21 mouse cellular contexts compared by ENCODE assay signal in genomic region chr6:120152739-120153696, GRCm38 (mm10). TPM values are rescaled to one million over a fixed set of nuclear protein-coding genes. Genes with fewer than 3 reads are reported as not detected.
DNase-seq lines count a peak whose midpoint lies in the region; ATAC-seq and TF ChIP-seq lines count a peak whose summit lies in the region.
"Had no signal": no experiment of that assay in that cellular context is flagged by ENCODE, and none has a peak within 500 bp of the region (broad histone marks: within the 10 kb centered on the region; RNA-seq: fewer than 3 reads in every experiment).

No protein-coding gene starts in this region.

- ATAC-seq in heart, embryonic 12.5 days (ENCODE audit: insufficient number of reproducible peaks, low FRiP score): no peak
- ATAC-seq: liver, embryonic 12.5 days had no signal

- peak; percentile 53 to 56 for DNase-seq in heart, adult 18-20 months
- DNase-seq in testis, postnatal 10 days (ENCODE audit: low spot score): no peak
- DNase-seq in fat pad, adult 2 months (ENCODE audit: extremely low read depth, low read depth, low spot score): peak; percentile 80
- DNase-seq in kidney, postnatal 14 days: no peak
- no peak for DNase-seq in liver
- no peak for DNase-seq in layer of hippocampus, adult 11-12 months (ENCODE audit: low spot score)
- DNase-seq: adrenal gland, postnatal 10 days; B cell, adult 2 months; cerebellum, adult 9-10 months; heart, postnatal 36 days; spleen, adult 18-20 months had no signal

- no peak overlapping the region for H3K4me3 ChIP-seq in heart, embryonic 12.5 days
- no peak overlapping the region; the same call in 1 of the 2 replicates for H3K4me3 ChIP-seq in testis, adult 2 months (ENCODE audit: control insufficient read depth, low read depth, low read length)
- H3K4me3 ChIP-seq: forebrain, embryonic 10.5 days; liver, embryonic 12.5 days; lung, embryonic 15.5 days; megakaryocyte, embryonic 14.5 days had no signal

- TF ChIP-seq CTCF in testis, adult 2 months (IDR thresholded peaks at IDR 0.05; ENCODE audit: control insufficient read depth, insufficient read depth, insufficient replicate concordance, low read depth, low read length): no peak

- H3K27me3 ChIP-seq in heart, embryonic 12.5 days (replicated peaks): no peaks in the 10 kb centered on the region
- no peaks in the 10 kb centered on the region for H3K27me3 ChIP-seq in testis, adult 2 months (ENCODE audit: control insufficient read depth, insufficient read depth, low read length)
- H3K27me3 ChIP-seq: liver, embryonic 12.5 days; lung, embryonic 15.5 days had no signal

- 75% methylated on average over 25 of the region's 26 CpGs for WGBS in heart, embryonic 12.5 days

- H3K9me3 ChIP-seq in heart, embryonic 12.5 days (replicated peaks): no peaks in the 10 kb centered on the region
- H3K9me3 ChIP-seq: forebrain, embryonic 10.5 days; G1E; liver, embryonic 12.5 days; lung, embryonic 15.5 days; megakaryocyte, embryonic 14.5 days had no signal

- peaks cover 40% of the 10 kb centered on the region for H3K4me1 ChIP-seq in heart, embryonic 12.5 days (replicated peaks)
- peaks cover 10% of the 10 kb centered on the region for H3K4me1 ChIP-seq in testis, adult 2 months (ENCODE audit: control insufficient read depth, insufficient read depth, low read length)

- H3K27ac ChIP-seq in heart, embryonic 12.5 days (ENCODE audit: poor library complexity, severe bottlenecking): no peak overlapping the region
- H3K27ac ChIP-seq in testis, adult 2 months (ENCODE audit: control insufficient read depth, insufficient read depth, low read depth, low read length): no peak overlapping the region
- H3K27ac ChIP-seq: forebrain, embryonic 10.5 days; liver, embryonic 12.5 days; lung, embryonic 15.5 days had no signal

- H3K36me3 ChIP-seq in heart, embryonic 12.5 days: no peaks in the 10 kb centered on the region
- no peaks in the 10 kb centered on the region for H3K36me3 ChIP-seq in testis, adult 2 months (ENCODE audit: control insufficient read depth, insufficient read depth, low read length)
- H3K36me3 ChIP-seq: forebrain, embryonic 10.5 days; G1E; liver, embryonic 12.5 days; lung, embryonic 15.5 days had no signal

- H3K4me2 ChIP-seq in heart, embryonic 12.5 days: no peak overlapping the region
- H3K4me2 ChIP-seq: liver, embryonic 12.5 days; lung, embryonic 15.5 days had no signal

- H3K9ac ChIP-seq in heart, embryonic 12.5 days: no peak overlapping the region
- H3K9ac ChIP-seq: liver, embryonic 12.5 days; lung, embryonic 15.5 days had no signal

- TF ChIP-seq POLR2A in testis, adult 2 months (IDR thresholded peaks at IDR 0.05; ENCODE audit: control insufficient read depth, low read depth, low read length): peak; percentile 21; the same call in 1 of the 2 replicates

RNA-seq across cellular contexts. Expression of gene Ninj2, which starts 59.9 kb away (rescaled TPM):
- not detected for total RNA-seq in heart, adult 18-20 months (2021)
- polyA plus RNA-seq in heart, embryonic 12.5 days (2016; fragmentation: Nextera tagmentation; extraction: Ambion mirVana): not detected in 2 replicates
- polyA plus RNA-seq in testis, adult 2 months (2012; rRNA removed): 0.17 TPM in 1 of 2 replicates, not detected in the other
- total RNA-seq: adrenal gland, postnatal 10 days; G1E; gastrocnemius, postnatal 4 days; heart, postnatal 36 days had no signal
- polyA plus RNA-seq: forebrain, embryonic 10.5 days; G1E; intestine, embryonic 14.5 days; liver, embryonic 12.5 days; neural tube, embryonic 14.5 days had no signal

Comparison
In these comparisons a context has a peak if more than half of its experiments do, and no peak if none do; other contexts are left out.
1. DNase-seq: peak in heart, adult 18-20 months (2 of 2) and fat pad, adult 2 months (single experiment); none in testis, postnatal 10 days (single experiment), kidney, postnatal 14 days (single experiment), liver (single experiment) and layer of hippocampus, adult 11-12 months (single experiment).